In genomic region chr17:78409900-78410299, GRCm38 (mm10) we compare ENCODE assay signal across 11 mouse cellular contexts. TPM values are rescaled to one million over a fixed set of nuclear protein-coding genes. Genes with fewer than 3 reads are reported as not detected.
DNase-seq lines count a peak whose midpoint lies in the region; ATAC-seq and TF ChIP-seq lines count a peak whose summit lies in the region.
"Had no signal": no experiment of that assay in that cellular context is flagged by ENCODE, and none has a peak within 500 bp of the region (broad histone marks: within the 10 kb centered on the region; RNA-seq: fewer than 3 reads in every experiment).

No protein-coding gene starts in this region.

- no peak overlapping the region for H3K27ac ChIP-seq in neural tube, embryonic 12.5 days
- H3K27ac ChIP-seq in neural tube, embryonic 15.5 days (replicated peaks), result no peak overlapping the region
- H3K27ac ChIP-seq in liver, postnatal 0 days (ENCODE audit: low read depth), result no peak overlapping the region

- ATAC-seq in neural tube, embryonic 12.5 days (ENCODE audit: low FRiP score, low read depth), result peak; percentile 63; the same call in 1 of the 2 replicates
- ATAC-seq in neural tube, embryonic 15.5 days (ENCODE audit: low FRiP score), result no peak
- no peak for ATAC-seq in liver, postnatal 0 days

- no peak overlapping the region for H3K9ac ChIP-seq in neural tube, embryonic 12.5 days
- no peak overlapping the region for H3K9ac ChIP-seq in neural tube, embryonic 15.5 days (replicated peaks)
- H3K9ac ChIP-seq in liver, postnatal 0 days (replicated peaks), result no peak overlapping the region
- H3K9ac ChIP-seq: heart, embryonic 12.5 days had no signal

- 21% methylated on average over 2 of the region's 2 CpGs for WGBS in neural tube, embryonic 12.5 days
- WGBS in neural tube, embryonic 15.5 days, result 37% methylated on average over 2 of the region's 2 CpGs
- 83% methylated on average over 2 of the region's 2 CpGs for WGBS in liver, postnatal 0 days (ENCODE audit: insufficient replicate concordance)

- H3K4me3 ChIP-seq in neural tube, embryonic 12.5 days, result no peak overlapping the region
- no peak overlapping the region for H3K4me3 ChIP-seq in neural tube, embryonic 15.5 days (replicated peaks)
- no peak overlapping the region for H3K4me3 ChIP-seq in liver, postnatal 0 days (ENCODE audit: low read depth, low read length)
- H3K4me3 ChIP-seq: erythroblast, embryonic 14.5 days; heart, embryonic 12.5 days had no signal

- no peaks in the 10 kb centered on the region for H3K27me3 ChIP-seq in neural tube, embryonic 12.5 days (replicated peaks)
- no peaks in the 10 kb centered on the region for H3K27me3 ChIP-seq in neural tube, embryonic 15.5 days (replicated peaks)
- no peaks in the 10 kb centered on the region for H3K27me3 ChIP-seq in liver, postnatal 0 days (ENCODE audit: insufficient read depth, low read length)
- H3K27me3 ChIP-seq: heart, embryonic 12.5 days had no signal

- H3K4me1 ChIP-seq in neural tube, embryonic 12.5 days, result peaks cover 10% of the 10 kb centered on the region
- H3K4me1 ChIP-seq in neural tube, embryonic 15.5 days, result peaks cover 11% of the 10 kb centered on the region; the same call in 1 of the 2 replicates
- H3K4me1 ChIP-seq in liver, postnatal 0 days (ENCODE audit: insufficient read depth), result peaks cover 7% of the 10 kb centered on the region

- TF ChIP-seq CTCF in liver, postnatal 0 days (IDR thresholded peaks at IDR 0.05; ENCODE audit: low read depth), result no peak

- no peaks in the 10 kb centered on the region for H3K9me3 ChIP-seq in neural tube, embryonic 12.5 days
- H3K9me3 ChIP-seq in neural tube, embryonic 15.5 days (replicated peaks), result no peaks in the 10 kb centered on the region
- H3K9me3 ChIP-seq in liver, postnatal 0 days (ENCODE audit: low read length), result no peaks in the 10 kb centered on the region
- H3K9me3 ChIP-seq: heart, embryonic 12.5 days had no signal

- peaks cover 3% of the 10 kb centered on the region; the same call in 1 of the 2 replicates for H3K36me3 ChIP-seq in neural tube, embryonic 12.5 days
- no peaks in the 10 kb centered on the region for H3K36me3 ChIP-seq in neural tube, embryonic 15.5 days
- peaks cover 14% of the 10 kb centered on the region for H3K36me3 ChIP-seq in liver, postnatal 0 days (replicated peaks; ENCODE audit: insufficient read depth, low read length)

- H3K4me2 ChIP-seq in neural tube, embryonic 12.5 days (replicated peaks), result no peak overlapping the region
- H3K4me2 ChIP-seq in neural tube, embryonic 15.5 days, result no peak overlapping the region
- no peak overlapping the region for H3K4me2 ChIP-seq in liver, postnatal 0 days (ENCODE audit: low read depth, low read length)
- H3K4me2 ChIP-seq: heart, embryonic 12.5 days had no signal

- TF ChIP-seq EP300 in liver, postnatal 0 days (IDR thresholded peaks at IDR 0.05; ENCODE audit: low read depth), result no peak

- DNase-seq in cerebellum, adult 11-12 months, result peak; percentile 26
- no peak for DNase-seq in cerebellum, adult 11 months
- DNase-seq in gastrocnemius, postnatal 25 days, result peak; percentile 53
- no peak for DNase-seq in gastrocnemius, adult 8-10 months (ENCODE audit: low spot score in 2 of 2)
- DNase-seq in liver, postnatal 0 days, result no peak
- DNase-seq in ovary, postnatal 36 days (ENCODE audit: low spot score), result no peak
- DNase-seq: kidney, postnatal 36 days had no signal

RNA-seq across cellular contexts. Expression of gene Fez2, which starts 8.1 kb away (rescaled TPM):
- total RNA-seq in gastrocnemius, postnatal 25 days (2021), result 10 to 100 TPM; 52.0 to 62.7 TPM
- total RNA-seq in gastrocnemius, adult 8-10 months (2022), result 10 to 100 TPM; 60.3 to 95.0 (median 77.1) TPM
- 52.2 and 53.4 TPM in 2 replicates for polyA plus RNA-seq in neural tube, embryonic 12.5 days (2016; fragmentation: Nextera tagmentation; extraction: Ambion mirVana)
- 55.8 and 63.6 TPM in 2 replicates for polyA plus RNA-seq in neural tube, embryonic 15.5 days (2015; fragmentation: Nextera tagmentation; extraction: Ambion mirVana)
- polyA plus RNA-seq in liver, postnatal 0 days (2015; fragmentation: Nextera tagmentation; extraction: Ambion mirVana), result 17.3 and 20.3 TPM in 2 replicates

Comparison
In these comparisons a context has a peak if more than half of its experiments do, and no peak if none do; other contexts are left out.
1. DNase-seq: peak in cerebellum, adult 11-12 months (single experiment) and gastrocnemius, postnatal 25 days (single experiment); none in cerebellum, adult 11 months (single experiment), gastrocnemius, adult 8-10 months (0 of 2), liver, postnatal 0 days (single experiment) and ovary, postnatal 36 days (single experiment).